Mouse (Mus musculus) ES-E14 (cell line): ENCODE data around the gene Popdc3.
A peak's percentile ranks its signal among the peaks of the same experiment; 100 is the strongest.

Experiments
- CHD2 ChIP-seq: IDR thresholded peaks from 2 replicates; pipeline ENCODE4 v1.6.1; 2014; ENCODE audit warnings: mild to moderate bottlenecking, low read depth, low read length, inconsistent platforms
- ZC3H11A ChIP-seq: IDR thresholded peaks from 2 replicates; pipeline ENCODE4 v1.6.1; 2012; ENCODE audit warnings: low read depth, mild to moderate bottlenecking, inconsistent platforms, low read length, borderline replicate concordance
- ZNF384 ChIP-seq: IDR thresholded peaks from 2 replicates; pipeline ENCODE4 v1.6.1; 2012; ENCODE audit warnings: low read depth, low read length, inconsistent platforms

DNA sequence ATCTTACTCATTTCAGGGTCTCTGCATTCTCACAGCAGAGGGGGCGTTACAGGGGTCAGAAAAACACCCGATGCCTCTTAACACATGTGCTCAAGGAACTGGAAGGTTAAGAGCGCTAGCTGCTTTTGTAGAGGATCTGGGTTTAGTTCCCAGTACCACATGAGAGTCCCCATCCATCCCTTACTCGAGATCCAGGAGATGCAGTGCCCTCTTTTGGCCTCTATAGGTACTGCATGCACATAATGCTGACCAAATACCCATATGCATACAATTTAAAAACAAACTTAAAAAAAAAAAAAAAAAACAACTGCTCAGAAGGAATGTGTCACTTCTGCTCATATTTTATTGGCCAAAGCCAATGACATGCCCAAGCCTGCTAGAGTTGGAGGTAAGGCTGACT lies 166.5 kb downstream of the Popdc3 start:
- TF ChIP-seq CHD2 (no peak), ZC3H11A (peak; percentile 11; the same call in 1 of the 2 replicates), ZNF384 (peak; percentile 64; the same call in 1 of the 2 replicates)
